Mouse (Mus musculus): ENCODE measurements around the gene Lcn2. TPM values are rescaled to one million over a fixed set of nuclear protein-coding genes. Genes with fewer than 3 reads are reported as not detected.

The Lcn2 gene
- 10.4 and 44.7 TPM in 2 replicates for polyA plus RNA-seq (2012; rRNA removed; ENCODE audit: low replicate concordance)

DNA sequence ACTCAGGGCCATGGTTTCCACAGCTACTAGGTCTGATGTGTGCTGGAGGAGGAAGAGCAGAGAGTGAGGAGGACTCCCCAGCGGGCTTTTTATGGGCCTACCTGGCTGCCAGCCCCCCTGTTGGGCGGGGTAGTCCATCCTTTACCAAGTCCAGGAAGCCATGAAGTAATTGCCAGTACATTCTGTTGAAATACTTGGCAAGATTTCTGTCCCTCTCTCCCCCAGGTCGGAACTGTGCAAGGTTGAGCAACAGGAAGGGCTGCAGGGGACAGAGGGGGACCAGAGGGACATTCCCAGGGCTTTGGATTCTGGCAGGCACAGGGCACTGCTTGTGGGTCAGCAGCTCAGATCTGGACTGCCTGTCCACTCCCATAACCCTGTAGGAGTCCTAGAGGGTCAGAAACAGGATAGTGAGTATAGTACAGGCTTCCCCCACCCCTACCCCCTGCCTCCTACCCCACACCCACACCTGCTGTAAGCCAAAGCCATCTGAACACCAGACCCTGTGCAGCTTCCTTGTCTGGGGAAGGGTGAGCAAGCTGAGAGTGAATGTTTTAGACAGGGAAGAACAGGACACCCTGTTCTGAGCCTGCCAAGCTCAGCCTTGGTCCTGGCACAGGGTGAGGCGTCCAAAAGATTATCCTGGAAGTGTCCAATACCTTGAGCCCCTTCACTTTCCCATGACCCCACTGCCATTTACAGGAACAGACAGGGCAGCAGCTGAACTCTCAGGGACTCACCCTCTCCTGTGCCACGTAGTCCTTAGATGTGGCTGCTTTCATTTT is at the start of gene Lcn2:
TSS of gene Lcn2 (minus strand) at position 547 of the 785 bp plus-strand sequence.

DNA sequence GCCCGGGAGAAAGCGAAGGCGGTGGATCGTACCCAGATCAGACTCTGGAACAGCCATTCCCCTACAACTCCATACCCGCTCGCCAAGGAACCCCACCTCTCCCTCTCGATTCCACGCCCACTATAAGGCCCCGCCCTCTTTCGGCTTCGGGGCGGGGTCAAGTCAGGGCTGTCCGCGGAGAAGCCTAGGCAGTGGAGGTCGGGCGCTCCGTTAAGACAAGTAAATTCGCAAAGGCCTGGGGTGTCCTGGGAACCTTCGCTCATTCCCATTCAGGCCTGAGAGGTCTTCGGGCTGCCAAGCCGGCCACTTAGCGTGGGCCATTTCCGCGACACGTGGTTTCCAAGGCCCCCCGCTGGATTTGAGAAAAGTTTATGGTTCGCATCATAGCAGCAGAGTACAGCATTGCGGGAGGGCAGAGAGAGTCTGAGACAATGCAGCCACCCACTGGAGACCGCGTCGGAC is 7.5 kb upstream of the Lcn2 start, which contains the start of gene Ptges2:
TSS of gene Ptges2 (plus strand) at position 413 of the 462 bp plus-strand sequence.

DNA sequence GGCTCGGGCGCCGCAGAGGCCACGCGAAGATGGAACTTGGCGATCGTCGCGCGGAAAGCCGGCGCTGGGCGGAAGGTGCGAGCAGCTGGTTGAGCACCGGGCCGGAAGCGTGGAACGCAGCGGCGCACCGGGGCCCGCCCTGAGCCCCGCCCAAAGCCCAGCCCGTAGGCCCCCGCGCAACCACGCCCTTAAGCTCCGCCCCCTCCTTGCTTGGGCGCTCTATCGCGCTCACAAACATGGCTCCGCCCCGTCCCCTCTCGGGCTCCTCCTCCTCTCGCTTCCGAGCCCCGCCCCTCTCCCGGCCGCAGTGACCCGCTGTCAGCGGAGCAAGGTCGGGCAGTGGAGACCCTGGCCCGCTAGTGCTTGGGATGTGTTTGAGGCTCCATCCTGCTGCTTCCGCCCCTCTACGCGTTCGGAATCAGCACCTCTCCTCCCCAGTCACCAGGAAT is 6.3 kb downstream of the Lcn2 start, which contains the start of gene 1110008P14Rik:
TSS of gene 1110008P14Rik (minus strand) at position 164 of the 449 bp plus-strand sequence.

DNA sequence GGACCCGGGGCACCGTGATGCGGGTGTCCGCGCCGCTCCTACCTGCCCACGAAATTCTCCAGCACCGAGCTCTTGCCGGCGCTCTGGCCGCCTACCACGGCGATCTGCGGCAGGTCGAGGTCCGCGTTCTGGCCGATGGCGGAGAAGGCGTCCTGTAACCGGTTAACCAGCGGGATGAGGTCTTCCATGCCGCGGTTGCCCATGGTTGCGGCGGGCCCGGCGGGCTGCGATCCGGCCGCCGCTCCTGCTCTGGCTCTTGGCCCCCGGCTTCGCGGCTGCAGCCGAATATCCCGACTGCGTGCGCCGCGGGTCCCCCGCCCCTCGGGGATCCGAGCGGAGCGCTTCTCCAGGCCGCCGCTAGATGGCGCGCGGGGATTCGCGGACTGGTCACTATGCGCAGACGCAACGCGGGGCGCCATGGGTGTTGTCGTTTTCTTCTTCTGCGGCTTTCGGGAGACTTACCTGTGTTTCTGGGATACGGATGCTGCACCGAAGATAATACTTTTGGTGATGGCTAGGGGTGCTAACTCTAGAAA is 35.0 kb downstream of the Lcn2 start, which contains the start of gene Dnm1:
TSS of gene Dnm1 (minus strand) at position 332 of the 536 bp plus-strand sequence.

GRCm38 (mm10) chr2:32352151-32353006 is 35.7 kb downstream of the Lcn2 start, which contains the start of gene Ciz1:
TSS of gene Ciz1 (plus strand) at chr2:32352327.

Other genes starting within 250 kb of the Lcn2 start
- gene Prrc2b, start 237.2 kb downstream of the Lcn2 start, polyA plus RNA-seq (2012; rRNA removed; ENCODE audit: low replicate concordance) = 34.3 and 64.2 TPM in 2 replicates
- gene Pomt1, start 151.7 kb downstream of the Lcn2 start, polyA plus RNA-seq (2012; rRNA removed; ENCODE audit: low replicate concordance) = 45.0 and 55.0 TPM in 2 replicates
- 196 and 244 TPM in 2 replicates for gene Uck1, start 128.1 kb downstream of the Lcn2 start, polyA plus RNA-seq (2012; rRNA removed; ENCODE audit: low replicate concordance)
- gene Golga2, start 100.9 kb downstream of the Lcn2 start, polyA plus RNA-seq (2012; rRNA removed; ENCODE audit: low replicate concordance) = 43.3 and 44.0 TPM in 2 replicates
- 284 and 294 TPM in 2 replicates for gene Swi5, start 100.2 kb downstream of the Lcn2 start, polyA plus RNA-seq (2012; rRNA removed; ENCODE audit: low replicate concordance)
- gene Ciz1, start 35.9 kb downstream of the Lcn2 start, polyA plus RNA-seq (2012; rRNA removed; ENCODE audit: low replicate concordance) = 143 and 268 TPM in 2 replicates
- 103 and 122 TPM in 2 replicates for gene Dnm1, start 34.9 kb downstream of the Lcn2 start, polyA plus RNA-seq (2012; rRNA removed; ENCODE audit: low replicate concordance)
- gene 1110008P14Rik, start 6.3 kb downstream of the Lcn2 start, polyA plus RNA-seq (2012; rRNA removed; ENCODE audit: low replicate concordance) = 234 and 382 TPM in 2 replicates
- 66.6 and 71.5 TPM in 2 replicates for gene Ptges2, start 7.6 kb upstream of the Lcn2 start, polyA plus RNA-seq (2012; rRNA removed; ENCODE audit: low replicate concordance)
- gene Naif1, start 62.2 kb upstream of the Lcn2 start, polyA plus RNA-seq (2012; rRNA removed; ENCODE audit: low replicate concordance) = 5.9 and 6.3 TPM in 2 replicates
- 28.3 and 41.7 TPM in 2 replicates for gene Slc25a25, start 63.2 kb upstream of the Lcn2 start, polyA plus RNA-seq (2012; rRNA removed; ENCODE audit: low replicate concordance)
- gene Fam102a, start 147.1 kb upstream of the Lcn2 start, polyA plus RNA-seq (2012; rRNA removed; ENCODE audit: low replicate concordance) = 12.0 and 27.3 TPM in 2 replicates
- gene Dpm2, start 182.6 kb upstream of the Lcn2 start, polyA plus RNA-seq (2012; rRNA removed; ENCODE audit: low replicate concordance) = 162 and 185 TPM in 2 replicates
- gene Pip5kl1, start 186.5 kb upstream of the Lcn2 start, polyA plus RNA-seq (2012; rRNA removed; ENCODE audit: low replicate concordance) = not detected in 2 replicates
- not detected in 2 replicates for gene 9430097D07Rik, start 187.4 kb upstream of the Lcn2 start, polyA plus RNA-seq (2012; rRNA removed; ENCODE audit: low replicate concordance)
- 22.6 and 43.4 TPM in 2 replicates for gene St6galnac4, start 198.8 kb upstream of the Lcn2 start, polyA plus RNA-seq (2012; rRNA removed; ENCODE audit: low replicate concordance)
- gene St6galnac6, start 211.5 kb upstream of the Lcn2 start, polyA plus RNA-seq (2012; rRNA removed; ENCODE audit: low replicate concordance) = 50.7 and 103 TPM in 2 replicates
- 30.5 and 36.0 TPM in 2 replicates for gene Ak1, start 233.5 kb upstream of the Lcn2 start, polyA plus RNA-seq (2012; rRNA removed; ENCODE audit: low replicate concordance)

Data from subcutaneous adipose tissue, adult 2 months (tissue).